Mouse (Mus musculus) bone marrow, adult 2 months (tissue): ENCODE data around the gene Med20. TPM values are rescaled to one million over a fixed set of nuclear protein-coding genes. Genes with fewer than 3 reads are reported as not detected.
A peak's percentile ranks its signal among the peaks of the same experiment; 100 is the strongest.
"Not testable (repeated sequence)": the region's sequence is repeated elsewhere in the genome, so short reads cannot be mapped to it uniquely, and the experiment has no call there.

Source experiments
- H3K27ac ChIP-seq: fragments of 200-500 bp; 2 replicates; pipeline ENCODE4 v1.5.1; 2012; ENCODE audit warnings: low read depth, mild to moderate bottlenecking, control low read depth, inconsistent platforms, low read length; ENCODE audit not compliant: control insufficient read depth, poor library complexity, insufficient read depth
- H3K4me1 ChIP-seq: fragments of 200-500 bp; 2 replicates; pipeline ENCODE4 v1.6.1; 2011; ENCODE audit warnings: low read length; ENCODE audit not compliant: control insufficient read depth, insufficient read depth
- H3K4me3 ChIP-seq: fragments of 200-500 bp; replicated peaks from 2 replicates; pipeline ENCODE3; 2011; ENCODE audit warnings: mild to moderate bottlenecking, low read depth, low read length, control low read depth; ENCODE audit not compliant: control insufficient read depth
- CTCF ChIP-seq: fragments of 200-500 bp; IDR thresholded peaks from 2 replicates; pipeline ENCODE4 v1.5.1; 2011; ENCODE audit warnings: low read length, control low read depth; ENCODE audit not compliant: control insufficient read depth, insufficient read depth
- POLR2A ChIP-seq: fragments of 200-500 bp; IDR thresholded peaks from 2 replicates; pipeline ENCODE4 v1.6.1; 2011; ENCODE audit warnings: low read depth, mild to moderate bottlenecking, control low read depth, low read length, borderline replicate concordance; ENCODE audit not compliant: control insufficient read depth
- WGBS: fragments of 180-500 bp; shearing (Covaris S2); methylation state at CpG from one replicate; pipeline ENCODE4 v1.1.7; 2018; 5-methylcytosine and 5-hydroxymethylcytosine counted together
- polyA plus RNA-seq: library from polyadenylated mRNA; stranded (reverse); fragments of >200 nt; gene quantifications from 2 replicates; pipeline ENCODE4 v1.2.4, GENCODE M21; 2011; ENCODE audit warnings: low replicate concordance; ENCODE audit not compliant: missing spikeins, insufficient read depth, insufficient read length

The Med20 gene
- polyA plus RNA-seq, 1 experiment = 21.2 TPM

DNA sequence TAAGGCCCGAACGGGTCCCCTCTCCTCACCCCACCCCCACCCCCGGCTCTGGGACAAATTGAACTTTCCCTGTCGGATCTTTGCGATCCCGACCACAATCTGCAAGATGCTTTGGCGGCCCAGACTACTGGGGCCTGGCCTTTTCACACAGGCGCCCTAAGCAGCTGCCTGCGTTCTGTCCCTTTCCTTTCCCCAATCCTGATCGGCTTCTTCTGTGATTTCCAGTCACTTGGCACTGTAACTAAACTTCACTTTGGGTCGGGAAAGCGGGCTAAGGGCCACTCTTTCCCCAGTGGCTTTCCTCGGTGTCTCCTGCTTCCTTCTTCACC, 17.6 kb upstream of the Med20 start:
- Histone ChIP-seq H3K4me1 (peaks cover 8% of the 10 kb centered on the region), H3K27ac (peak overlapping the region; percentile 96), H3K4me3 (peak overlapping the region; percentile 99)
- WGBS = under 1% methylated on average over 13 of the region's 13 CpGs
- TF ChIP-seq POLR2A = no peak
- TF ChIP-seq CTCF = no peak

DNA sequence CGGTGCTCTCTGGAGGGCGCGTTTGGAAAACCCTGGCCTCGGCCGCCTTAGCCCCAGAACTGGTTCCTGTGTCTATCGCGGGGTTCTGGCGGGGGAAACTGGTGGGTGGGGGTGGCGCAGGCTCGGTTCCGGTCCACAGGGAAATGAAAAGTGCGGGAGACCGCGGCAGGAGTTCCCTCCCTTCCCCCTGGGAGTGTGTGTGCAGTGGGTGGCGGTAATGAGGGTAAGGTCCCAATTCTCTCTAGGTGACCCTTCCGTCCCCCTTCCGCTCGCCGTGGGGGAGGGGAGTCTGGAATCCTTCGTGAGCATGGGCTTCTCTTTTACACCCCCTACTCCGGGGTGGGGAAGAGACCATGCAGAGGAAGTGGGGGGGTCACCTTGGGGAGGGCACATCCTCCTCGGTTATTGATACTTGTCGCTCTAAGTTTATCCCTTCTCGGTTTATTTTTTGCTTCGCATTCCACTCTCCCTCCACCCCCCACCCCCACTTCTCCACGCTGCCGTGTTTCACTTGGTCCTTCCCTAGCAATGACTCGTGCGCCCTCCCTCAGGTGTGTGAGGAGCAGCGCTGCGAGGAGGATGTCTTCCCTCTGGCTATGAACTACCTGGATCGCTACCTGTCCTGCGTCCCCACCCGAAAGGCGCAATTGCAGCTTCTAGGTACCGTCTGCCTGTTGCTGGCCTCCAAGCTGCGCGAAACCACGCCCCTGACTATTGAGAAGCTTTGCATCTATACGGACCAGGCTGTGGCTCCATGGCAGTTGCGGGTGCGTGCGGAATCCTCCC, 17.0 kb upstream of the Med20 start:
- under 1% methylated on average over 43 of the region's 43 CpGs for WGBS
- Histone ChIP-seq H3K4me1 (peaks cover 9% of the 10 kb centered on the region), H3K27ac (peak overlapping the region; percentile 96), H3K4me3 (peak overlapping the region; percentile 99)
- TF ChIP-seq CTCF = peak; percentile 13; the same call in 1 of the 2 replicates
- TF ChIP-seq POLR2A = peak; percentile 55; the same call in 1 of the 2 replicates

DNA sequence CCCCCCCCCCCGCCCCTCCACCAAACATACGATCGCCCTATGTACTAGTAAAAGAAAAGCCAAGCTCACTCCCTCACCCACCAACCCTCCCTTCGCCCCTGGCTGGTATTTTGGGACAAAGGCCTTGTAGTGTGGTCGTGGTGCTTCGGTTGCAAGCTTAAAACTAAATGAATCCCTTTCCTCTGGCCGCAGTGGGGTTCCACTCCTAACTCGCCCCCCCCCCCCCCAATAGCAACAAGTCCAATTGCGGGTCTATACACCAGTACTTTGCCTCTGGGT, 16.5 kb upstream of the Med20 start:
- WGBS = under 1% methylated on average over 9 of the region's 9 CpGs
- TF ChIP-seq CTCF = no peak
- TF ChIP-seq POLR2A = no peak
- H3K4me3 ChIP-seq = peak overlapping the region; percentile 99
- H3K27ac ChIP-seq = peak overlapping the region; percentile 90
- H3K4me1 ChIP-seq = peaks cover 12% of the 10 kb centered on the region

DNA sequence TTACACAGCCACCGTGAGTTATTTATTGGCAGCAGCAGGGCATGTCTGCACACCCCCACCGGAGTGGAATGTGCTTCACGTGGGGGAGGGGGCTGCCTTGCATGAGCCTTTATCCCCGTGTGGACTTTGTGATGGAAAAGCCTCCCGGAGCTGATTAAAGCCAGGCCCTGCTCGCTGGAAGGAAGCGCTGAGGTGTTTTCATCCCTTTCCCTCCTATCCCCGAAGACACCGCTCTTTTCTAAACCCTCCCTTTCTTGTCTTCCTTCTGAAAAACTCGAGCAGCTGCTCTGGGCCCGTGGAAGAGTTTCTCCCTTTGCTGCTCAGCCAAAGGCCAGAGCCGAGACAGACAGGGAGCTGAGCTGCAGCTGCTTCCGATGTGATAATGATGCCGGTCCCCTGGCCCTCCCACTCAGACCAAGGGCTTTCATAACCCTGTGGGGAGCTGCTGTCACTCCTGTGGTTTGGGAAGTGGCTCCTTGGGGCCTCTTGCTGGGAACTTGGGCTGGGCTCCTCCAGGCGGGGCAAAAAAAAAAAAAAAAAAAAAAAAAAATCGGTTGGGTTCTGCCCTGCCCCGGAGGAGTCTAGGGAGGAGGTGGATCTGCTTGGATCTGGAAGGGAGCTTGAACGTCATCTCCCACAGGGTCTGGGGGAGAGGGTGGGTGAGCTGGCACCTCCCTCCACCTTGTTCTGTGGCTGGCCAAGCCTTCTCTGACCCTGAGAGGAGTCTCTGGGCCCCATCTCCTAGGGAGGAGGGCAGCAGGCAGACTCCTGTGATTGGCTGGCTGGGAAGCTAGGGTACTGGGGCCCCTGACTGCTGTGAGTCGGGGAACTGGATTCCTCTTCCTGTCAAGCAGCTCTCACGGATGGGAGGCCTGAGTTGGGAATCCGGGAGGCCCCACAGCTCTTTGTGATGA, 15.9 kb upstream of the Med20 start:
- TF ChIP-seq CTCF = no peak
- peak; percentile 64; the same call in 1 of the 2 replicates for TF ChIP-seq POLR2A
- Histone ChIP-seq H3K27ac (peak overlapping the region; percentile 90), H3K4me3 (peak overlapping the region; percentile 99), H3K4me1 (peaks cover 14% of the 10 kb centered on the region)
- WGBS = 1% methylated on average over 21 of the region's 21 CpGs

DNA sequence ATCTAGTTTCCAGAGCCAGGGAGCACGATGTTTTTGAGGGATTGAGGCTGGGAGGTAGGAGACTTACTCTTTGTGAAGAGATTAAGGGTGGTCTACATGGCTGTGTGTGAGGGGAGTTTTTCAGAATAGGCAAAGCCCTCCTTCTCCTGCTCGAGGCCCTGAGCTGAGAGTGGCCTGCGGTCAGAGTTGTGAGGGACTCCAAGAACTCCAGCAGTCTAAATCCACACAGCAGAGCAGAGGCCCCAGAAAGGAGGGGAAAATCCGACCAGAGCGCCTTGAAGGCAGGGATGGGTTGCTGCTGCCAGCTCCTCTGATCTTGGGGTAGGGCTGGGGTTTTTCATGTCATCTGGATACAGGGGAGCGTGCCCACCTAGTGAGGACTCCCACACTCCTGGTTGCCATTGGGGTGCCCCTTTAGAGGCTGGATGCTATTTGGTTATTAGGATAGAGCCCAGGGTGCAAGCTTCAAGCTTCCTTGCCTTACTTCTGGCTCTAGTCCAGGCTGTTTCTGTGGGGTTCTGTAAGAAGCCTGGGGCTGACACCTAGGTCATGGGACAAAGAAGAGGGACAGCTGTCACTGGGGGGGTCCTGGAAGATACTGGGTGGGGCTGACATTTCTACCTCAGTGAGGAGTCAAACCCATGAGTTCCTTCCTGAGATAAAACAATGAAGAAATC, 15.1 kb upstream of the Med20 start:
- WGBS = 42% methylated on average over 6 of the region's 6 CpGs
- TF ChIP-seq CTCF (no peak), POLR2A (no peak)
- H3K4me3 ChIP-seq = peak overlapping the region; percentile 99
- peaks cover 14% of the 10 kb centered on the region for H3K4me1 ChIP-seq
- peak overlapping the region; percentile 90 for H3K27ac ChIP-seq

DNA sequence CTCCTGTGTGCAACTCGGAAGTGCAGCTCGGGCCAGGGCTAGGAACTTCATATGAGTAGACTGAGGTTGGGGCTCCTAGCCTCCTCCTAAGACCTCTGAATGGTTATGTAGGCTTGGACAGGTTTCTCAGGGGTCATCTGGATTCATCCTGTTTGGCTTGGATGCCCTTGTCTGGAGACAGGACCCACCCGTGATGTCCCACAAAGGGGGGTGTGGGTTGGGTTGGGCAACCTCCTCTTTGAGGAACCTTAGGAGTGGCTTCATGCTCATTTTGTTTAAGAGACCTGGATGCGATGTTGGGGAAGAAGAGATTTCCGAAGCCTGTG, 14.6 kb upstream of the Med20 start:
- WGBS = 30% methylated on average over 5 of the region's 5 CpGs
- peak overlapping the region; percentile 90 for H3K27ac ChIP-seq
- H3K4me3 ChIP-seq = peak overlapping the region; percentile 99
- H3K4me1 ChIP-seq = peaks cover 14% of the 10 kb centered on the region
- no peak for TF ChIP-seq CTCF
- TF ChIP-seq POLR2A = no peak

DNA sequence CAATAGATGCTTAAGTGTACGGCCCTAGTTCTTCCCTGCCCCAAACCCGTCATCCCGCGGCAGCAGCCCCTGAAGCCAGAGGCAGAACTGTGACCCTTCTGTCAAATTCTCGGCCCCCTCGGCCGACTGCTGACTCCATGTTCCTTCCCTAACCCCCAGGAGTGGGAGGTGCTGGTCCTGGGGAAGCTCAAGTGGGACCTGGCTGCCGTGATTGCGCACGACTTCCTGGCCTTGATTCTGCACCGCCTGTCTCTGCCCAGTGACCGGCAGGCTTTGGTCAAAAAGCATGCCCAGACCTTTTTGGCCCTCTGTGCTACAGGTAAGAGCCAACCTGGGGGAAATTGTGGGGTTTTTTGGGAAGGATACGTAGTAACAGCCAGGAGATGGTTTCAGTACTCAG, 14.1 kb upstream of the Med20 start:
- Histone ChIP-seq H3K27ac (peak overlapping the region; percentile 90), H3K4me1 (peaks cover 14% of the 10 kb centered on the region), H3K4me3 (peak overlapping the region; percentile 99)
- TF ChIP-seq POLR2A (peak; percentile 59; the same call in 1 of the 2 replicates), CTCF (no peak)
- WGBS = 56% methylated on average over 13 of the region's 13 CpGs

DNA sequence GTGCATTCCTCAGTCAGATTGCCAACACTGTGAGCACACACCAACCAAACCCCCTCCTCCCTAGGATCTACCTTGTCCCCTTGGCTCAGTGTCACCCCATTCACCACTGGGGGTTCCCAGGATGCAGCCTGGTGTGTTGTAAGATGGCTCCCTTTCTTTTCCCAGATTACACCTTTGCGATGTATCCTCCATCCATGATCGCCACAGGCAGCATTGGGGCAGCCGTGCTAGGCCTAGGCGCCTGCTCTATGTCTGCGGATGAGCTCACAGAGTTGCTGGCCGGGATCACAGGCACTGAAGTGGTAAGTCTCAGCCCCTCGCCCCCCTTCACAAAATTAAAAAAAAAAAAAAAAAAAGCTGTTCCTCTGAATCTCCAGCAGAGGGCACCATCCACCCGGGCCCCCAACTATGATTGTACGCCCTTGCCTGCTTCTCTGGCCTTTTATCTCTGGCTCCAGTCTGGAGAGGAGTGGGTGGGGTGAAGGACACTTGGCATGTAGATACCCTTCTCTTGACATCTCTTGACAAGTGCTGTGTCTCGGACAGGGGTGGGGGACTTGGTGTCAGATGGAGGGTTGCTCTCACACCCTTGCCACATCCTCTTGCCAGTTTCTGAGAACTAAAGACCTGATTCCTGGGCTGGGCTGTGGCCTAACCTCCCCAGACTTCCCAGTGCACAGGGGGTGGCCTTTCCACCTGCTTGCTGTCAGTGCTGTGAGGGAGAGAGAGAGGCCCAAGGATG, 13.4 kb upstream of the Med20 start:
- peak overlapping the region; percentile 99 for H3K4me3 ChIP-seq
- WGBS = 34% methylated on average over 10 of the region's 10 CpGs
- peak overlapping the region; percentile 90 for H3K27ac ChIP-seq
- TF ChIP-seq POLR2A (no peak), CTCF (peak; percentile 69)
- peaks cover 10% of the 10 kb centered on the region; the same call in 1 of the 2 replicates for H3K4me1 ChIP-seq

DNA sequence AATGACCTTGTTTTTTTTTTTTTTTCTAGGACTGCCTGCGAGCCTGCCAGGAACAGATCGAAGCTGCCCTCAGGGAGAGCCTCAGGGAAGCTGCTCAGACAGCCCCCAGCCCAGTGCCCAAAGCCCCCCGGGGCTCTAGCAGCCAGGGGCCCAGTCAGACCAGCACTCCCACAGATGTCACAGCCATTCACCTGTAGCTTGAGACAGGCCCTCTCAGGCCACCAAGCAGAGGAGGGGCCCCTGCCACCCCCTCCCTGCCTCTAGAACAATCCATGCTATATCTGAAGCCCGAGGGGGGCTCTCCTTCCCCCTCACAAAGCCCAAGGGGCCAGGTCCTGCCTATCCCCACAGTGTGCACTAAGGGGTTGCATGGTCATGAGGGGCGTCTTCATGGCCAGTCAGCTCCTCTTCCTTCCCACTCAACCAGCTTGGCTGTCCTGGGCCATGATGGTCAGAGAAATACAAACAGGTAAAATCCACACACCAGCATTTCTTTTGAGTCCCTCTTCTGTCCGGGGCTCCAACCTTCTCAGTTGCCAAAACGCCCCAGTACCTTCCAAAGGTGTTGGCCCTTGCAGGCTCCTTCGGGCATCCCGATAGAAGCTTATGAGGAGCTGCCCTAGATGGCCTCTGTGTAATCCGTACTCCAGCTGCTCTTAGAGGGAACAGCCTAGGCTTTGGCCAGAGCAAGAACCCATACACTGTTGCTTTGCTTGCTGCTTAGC, 12.6 kb upstream of the Med20 start:
- H3K27ac ChIP-seq = peak overlapping the region; percentile 84
- not testable (repeated sequence) for H3K4me3 ChIP-seq, H3K4me1 ChIP-seq
- WGBS = 75% methylated on average over 10 of the region's 10 CpGs
